Mouse (Mus musculus): ENCODE results near the gene Zfp428. TPM values are rescaled to one million over a fixed set of nuclear protein-coding genes. Genes with fewer than 3 reads are reported as not detected.

Gene Zfp428
- total RNA-seq (2021) = 10 to 100 TPM; 38.1 to 43.3 TPM
- long read RNA-seq, experiment 1, transcript Zfp428-203 (3 exons, 1,159 nt) = minor isoform, 6 of 38 reads
- long read RNA-seq, experiment 1, transcript Zfp428-201 (3 exons, 1,182 nt) = major isoform, 17 of 38 reads
- long read RNA-seq, experiment 1, partial matches to known transcripts = 4 of 38 reads
- long read RNA-seq, experiment 1, other reads (novel, unspliced or antisense) = 11 of 38 reads
- long read RNA-seq, experiment 2, transcript Zfp428-201 (3 exons, 1,182 nt) = major isoform, 21 of 40 reads
- long read RNA-seq, experiment 2, partial matches to known transcripts = 0 of 40 reads
- long read RNA-seq, experiment 2, other reads (novel, unspliced or antisense) = 12 of 40 reads

DNA sequence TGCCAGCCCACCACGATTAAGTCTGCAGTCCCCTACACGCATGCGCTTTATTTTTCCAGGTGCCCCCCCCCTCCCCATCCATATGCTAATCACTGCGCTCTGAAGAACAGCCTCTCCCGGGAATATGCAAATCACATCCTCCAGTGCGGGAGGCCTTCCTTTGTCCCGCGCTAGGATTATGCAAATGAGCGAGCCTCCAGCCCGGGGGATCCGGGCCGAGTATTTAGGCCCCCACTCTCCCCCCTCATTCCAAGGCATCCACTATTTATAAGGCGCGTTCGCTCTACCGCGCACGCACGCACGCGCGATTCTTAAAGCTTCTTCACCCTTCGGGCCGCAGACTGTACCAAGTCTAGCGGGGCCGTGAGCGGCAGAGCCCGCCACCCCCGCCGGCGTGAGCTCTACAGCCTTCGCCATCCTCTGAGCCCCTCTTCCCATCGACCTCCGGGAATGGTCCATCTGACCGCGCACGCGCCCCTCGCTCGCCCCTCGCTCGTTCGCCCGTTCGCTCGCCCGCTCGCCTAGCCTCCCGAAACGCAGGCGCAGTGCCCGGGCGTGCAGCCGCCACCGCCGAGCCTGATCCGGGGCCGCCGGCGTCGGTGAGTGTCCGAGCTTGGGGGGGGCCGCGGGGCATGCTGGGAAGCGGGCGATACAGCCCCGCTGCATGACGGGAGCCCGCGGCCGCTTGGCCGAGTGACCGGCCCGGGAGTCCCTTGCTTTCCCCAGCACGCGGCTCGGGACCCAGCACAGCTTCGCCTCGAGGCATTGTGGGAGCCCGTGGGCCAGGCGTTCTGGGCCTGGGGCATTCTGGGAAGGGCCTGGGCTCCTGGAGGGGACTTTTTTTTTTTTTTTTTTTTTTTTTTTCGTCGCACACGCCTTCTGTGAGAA is at the start of gene Zfp428:
Gene Zfp428, plus strand, starts transcription at position 169 of the 888 bp plus-strand sequence.
- peak; percentile 84 to 89 for DNase-seq (ENCODE audit: low spot score in 2 of 2)

DNA sequence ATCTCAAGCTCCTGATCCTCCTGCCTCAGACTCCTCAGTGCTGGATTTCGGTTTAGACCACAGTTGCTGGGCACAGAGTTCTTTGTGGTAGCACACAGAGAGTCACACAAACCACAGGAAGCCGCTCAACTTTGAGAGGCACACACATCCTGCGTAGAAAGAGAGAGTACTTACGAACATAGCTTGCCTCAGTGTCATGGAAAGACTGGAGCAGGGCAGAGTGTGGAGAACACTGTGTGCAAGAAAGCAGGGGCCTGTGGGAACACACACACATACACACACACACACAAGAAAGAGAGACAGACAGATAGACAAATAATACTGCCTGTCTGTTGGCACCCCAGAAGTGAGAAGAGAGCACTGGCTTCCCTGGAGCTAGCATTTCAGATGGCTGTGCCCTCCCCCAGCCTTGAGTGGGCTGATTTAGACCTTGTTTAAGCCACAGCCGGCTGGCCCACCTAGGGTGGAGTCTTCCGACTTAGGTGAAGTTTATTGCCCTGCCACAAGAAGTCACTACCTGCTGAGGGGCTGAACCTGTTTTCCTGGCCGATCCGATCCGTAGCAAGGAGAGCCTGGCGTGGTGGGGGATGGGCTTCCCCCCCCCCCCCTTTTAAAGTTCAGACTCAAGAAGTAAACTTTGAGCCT is 49.0 kb upstream of the Zfp428 start:
- no peak for DNase-seq (ENCODE audit: low spot score in 2 of 2)

GRCm38 (mm10) chr7:24459440-24459839 is 47.4 kb upstream of the Zfp428 start:
- no peak for DNase-seq (ENCODE audit: low spot score in 2 of 2)

- DNase-seq (ENCODE audit: low spot score in 2 of 2) = no peak
Observed at GRCm38 (mm10) chr7:24459843-24460242, 47.0 kb upstream of the Zfp428 start.

GRCm38 (mm10) chr7:24461376-24462051 is 45.3 kb upstream of the Zfp428 start:
- DNase-seq (ENCODE audit: low spot score in 2 of 2) = no peak

DNA sequence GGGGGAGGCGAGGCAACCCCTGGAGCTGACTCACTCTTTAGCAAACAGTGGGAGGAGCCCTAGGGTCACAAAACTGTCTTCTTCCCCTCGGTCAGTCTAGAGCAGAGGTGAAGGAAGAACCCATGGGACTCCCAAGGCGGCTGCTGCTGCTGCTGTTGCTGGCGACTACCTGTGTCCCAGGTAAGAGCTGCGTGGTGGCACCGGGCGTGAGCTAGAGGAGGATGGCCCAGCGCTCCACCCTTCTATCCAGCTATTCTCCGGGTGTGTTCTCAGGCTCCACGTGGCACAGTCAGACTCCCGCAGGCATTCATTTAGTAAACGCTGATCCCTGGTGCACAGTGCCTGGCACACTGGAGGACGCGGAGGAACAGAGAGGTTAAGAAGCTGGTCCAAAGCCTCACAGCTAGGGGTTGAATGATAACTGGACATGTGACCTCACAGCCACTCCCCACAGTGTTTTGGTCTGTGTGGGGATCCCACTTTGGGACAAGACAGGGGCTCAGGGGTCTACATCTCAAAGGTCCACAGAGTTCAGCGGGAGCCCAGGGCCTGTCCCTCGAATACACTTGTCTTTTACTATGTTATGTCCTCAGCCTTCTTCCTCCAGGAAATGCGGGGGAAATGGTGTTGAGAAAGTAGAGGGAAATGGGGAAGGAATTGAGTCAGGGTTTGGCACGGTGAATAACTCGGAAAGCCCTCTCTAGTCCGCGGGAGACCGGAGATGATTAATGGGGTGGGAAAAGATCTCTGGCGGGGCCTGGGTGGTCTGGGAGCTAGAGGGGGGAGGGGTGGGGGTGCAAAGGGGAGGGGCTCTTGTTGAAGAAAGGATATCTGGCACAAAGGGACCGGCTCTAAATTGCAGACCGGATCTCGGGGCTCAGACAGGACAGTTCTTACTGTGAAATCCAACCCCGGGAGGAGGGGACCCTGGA is 44.2 kb upstream of the Zfp428 start, which contains the start of gene Plaur:
Gene Plaur, plus strand, starts transcription at position 97 of the 932 bp plus-strand sequence.
- DNase-seq (ENCODE audit: low spot score in 2 of 2) = no peak

GRCm38 (mm10) chr7:24466835-24467234 is 40.0 kb upstream of the Zfp428 start:
- DNase-seq (ENCODE audit: low spot score in 2 of 2) = no peak

DNA sequence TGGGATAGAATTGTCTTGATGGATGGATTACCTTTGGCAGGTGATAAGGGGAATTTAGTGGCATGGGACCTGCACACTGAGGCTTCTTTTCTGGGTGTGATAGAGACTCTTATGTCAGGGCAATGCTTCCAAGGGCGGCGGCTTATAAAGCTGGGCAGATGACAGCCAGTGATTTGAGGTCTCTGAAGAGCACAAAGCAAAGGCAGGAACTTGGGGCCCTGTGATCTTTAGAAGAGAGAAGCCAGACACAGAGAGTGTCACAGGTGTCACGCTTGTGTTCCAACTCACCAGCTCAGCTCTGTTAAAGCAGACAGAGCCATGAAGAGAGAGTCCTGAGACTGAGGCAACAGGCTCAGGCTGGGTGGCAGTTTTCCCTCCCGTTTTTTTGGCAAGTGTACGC is 38.9 kb upstream of the Zfp428 start:
- no peak for DNase-seq (ENCODE audit: low spot score in 2 of 2)

DNA sequence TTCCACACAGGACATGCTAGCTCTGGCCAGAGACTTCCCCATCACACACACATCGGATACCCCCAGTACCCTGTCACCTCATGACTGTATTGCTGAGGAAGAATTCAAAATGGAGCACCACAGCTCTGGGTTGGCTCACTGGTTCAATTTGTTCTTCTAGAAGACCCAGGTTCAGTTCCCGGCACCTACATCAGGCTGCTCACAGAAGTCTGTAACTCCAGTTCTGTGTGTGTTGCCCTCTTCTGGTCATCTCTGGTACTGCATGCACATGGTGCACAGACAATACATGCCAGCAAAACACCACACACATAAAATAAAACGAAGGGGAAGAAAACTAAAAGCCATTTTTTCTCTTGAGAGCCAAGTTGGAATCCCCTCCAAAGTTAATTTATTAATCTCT is 37.7 kb upstream of the Zfp428 start:
- DNase-seq (ENCODE audit: low spot score in 2 of 2) = no peak

DNA sequence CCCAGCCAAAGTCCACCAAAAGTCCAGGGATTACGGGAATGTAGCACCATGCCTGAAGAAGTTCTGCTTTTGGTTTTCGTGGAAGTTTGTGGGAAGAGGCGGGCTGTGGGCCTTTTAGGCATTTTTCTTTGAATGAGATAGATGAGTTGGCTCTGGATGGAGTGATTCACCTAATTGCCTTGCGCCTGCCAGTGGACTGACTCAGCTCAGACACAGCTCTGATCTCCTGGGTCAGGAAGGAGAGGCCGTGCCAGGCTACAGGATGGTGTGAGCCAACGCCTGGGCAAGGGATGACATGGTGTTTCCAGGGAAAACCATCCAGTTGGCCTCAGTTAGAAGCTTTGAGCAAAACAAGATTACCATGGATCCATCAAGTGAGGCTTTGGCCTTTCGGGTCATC is 36.5 kb upstream of the Zfp428 start:
- DNase-seq (ENCODE audit: low spot score in 2 of 2) = no peak

DNA sequence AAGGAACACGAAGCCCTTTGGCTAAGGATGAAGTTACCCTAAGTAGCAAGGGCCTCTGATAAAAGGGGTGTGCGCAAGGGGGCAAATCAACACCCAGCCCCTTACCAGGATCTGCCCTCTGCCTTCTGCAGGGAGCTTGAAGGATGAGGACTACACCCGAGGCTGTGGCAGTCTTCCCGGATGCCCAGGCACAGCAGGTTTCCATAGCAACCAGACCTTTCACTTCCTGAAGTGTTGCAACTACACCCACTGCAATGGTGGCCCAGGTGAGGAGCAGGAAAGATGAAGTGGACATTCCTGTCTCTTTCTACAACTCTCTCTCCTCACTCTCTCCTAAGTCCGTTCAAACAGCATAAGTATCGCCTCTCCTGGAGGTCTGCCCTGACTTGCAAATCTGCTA is 34.4 kb upstream of the Zfp428 start:
- DNase-seq (ENCODE audit: low spot score in 2 of 2) = no peak

DNA sequence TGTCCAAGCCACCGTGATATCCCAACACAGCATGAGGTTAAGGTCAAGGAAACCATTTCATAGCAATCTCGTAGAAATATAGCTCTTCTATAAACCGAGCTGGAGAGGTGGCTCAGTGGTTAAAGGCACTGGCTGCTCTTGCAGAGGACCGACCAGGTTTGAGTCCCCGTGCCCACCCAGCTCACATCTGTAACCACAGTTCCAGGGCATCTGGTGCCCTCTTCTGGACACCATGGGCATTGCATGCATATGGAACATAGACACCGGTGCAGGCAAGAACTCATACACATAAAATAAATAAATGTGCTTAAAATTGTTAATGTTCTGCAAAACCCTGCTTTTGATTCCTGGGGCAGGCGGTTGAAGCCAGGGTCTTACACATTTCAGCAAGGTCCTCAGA is 33.9 kb upstream of the Zfp428 start:
- DNase-seq (ENCODE audit: low spot score in 2 of 2) = no peak

GRCm38 (mm10) chr7:24473913-24474529 is 32.8 kb upstream of the Zfp428 start:
- DNase-seq (ENCODE audit: low spot score in 2 of 2) = peak; percentile 71 to 77

GRCm38 (mm10) chr7:24474811-24475506 is 31.8 kb upstream of the Zfp428 start:
- peak; percentile 54 to 76 for DNase-seq (ENCODE audit: low spot score in 2 of 2)

DNA sequence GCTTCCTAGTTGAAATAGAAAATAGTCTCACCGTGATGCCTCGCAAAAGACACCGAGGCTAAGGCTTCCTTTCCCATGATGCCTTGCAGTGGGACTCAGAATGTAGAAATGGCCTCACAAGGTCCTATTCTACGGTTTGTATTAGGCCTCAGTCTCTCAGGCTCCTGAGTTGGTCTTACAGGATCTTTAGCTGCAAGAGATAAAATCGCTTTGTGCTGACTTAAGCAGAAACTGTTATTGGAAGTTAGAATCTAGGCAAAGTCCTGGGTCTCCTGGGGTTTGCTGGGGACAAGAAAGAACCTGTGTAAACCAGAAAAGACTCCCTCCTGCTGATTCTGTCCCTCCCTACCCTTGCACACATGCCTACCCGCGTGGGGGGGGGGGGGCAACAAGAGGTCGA is 30.5 kb upstream of the Zfp428 start:
- DNase-seq (ENCODE audit: low spot score in 2 of 2) = no peak

DNA sequence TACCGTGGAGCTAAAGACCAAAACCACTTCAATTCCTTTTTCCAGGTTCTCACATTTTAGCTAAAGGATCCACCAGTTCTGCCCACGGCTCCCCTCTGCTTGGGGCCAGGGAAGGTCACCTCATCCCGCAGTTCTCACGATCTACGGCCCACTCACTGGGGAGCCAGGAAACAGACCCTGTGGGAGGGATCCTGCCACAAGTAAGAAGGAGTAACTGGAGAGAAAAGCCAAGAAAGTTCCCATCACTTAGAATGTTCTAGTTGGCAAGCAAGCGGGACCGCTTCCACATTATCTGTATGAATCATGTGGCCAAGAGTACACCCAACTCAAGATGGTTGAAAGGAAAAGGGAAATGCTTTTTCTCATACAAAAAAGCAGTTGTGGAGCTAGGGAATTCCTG is 29.9 kb upstream of the Zfp428 start:
- no peak for DNase-seq (ENCODE audit: low spot score in 2 of 2)

DNA sequence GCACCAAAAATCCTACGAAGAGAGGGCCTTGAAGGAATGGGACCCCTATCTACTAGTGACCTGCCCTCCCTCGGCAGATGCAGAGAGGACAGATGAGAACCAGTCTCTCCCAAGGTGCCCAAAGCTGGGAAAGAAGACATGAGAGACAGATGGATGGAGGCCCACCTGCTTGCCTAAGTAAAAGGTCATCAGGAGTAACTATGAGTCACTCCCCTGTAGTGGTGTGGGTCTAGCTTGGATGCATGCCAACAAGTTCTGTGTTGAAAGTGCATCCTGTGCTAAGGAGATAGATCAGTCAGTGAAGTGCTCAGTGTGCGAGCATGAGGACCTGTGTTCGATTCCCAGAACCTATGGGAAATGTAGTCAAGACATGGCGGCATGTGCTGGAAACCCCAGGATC is 27.9 kb upstream of the Zfp428 start:
- DNase-seq (ENCODE audit: low spot score in 2 of 2) = no peak

DNA sequence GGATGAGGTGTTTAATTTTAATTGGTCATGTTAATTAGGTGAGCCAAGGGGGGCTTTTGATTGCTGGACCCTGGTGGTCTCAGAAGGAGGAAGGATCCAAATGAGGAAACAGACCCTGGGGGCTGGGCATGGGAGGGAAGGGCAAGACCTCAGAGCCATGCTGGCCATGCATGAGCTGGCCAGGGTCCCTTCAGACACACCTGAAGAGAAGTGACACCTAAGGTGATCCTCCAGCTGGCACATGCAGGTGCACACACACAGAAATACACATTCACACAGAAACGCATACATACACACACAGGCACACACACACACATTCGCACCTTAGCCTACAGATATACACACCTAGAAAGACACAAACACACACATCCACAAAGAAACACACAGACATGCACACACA is 27.1 kb upstream of the Zfp428 start:
- DNase-seq (ENCODE audit: low spot score in 2 of 2) = no peak

Measured in layer of hippocampus, postnatal 14 days (tissue).